Mouse (Mus musculus) liver, adult 2 months (tissue): ENCODE data around the gene Tcea2.

ENCODE experiments used
- CTCF ChIP-seq: fragments of 200-500 bp; IDR thresholded peaks from 2 replicates; pipeline ENCODE4 v1.5.1; 2011; ENCODE audit warnings: low read depth, low read length, control low read depth
- POLR2A ChIP-seq: fragments of 200-500 bp; IDR thresholded peaks from 2 replicates; pipeline ENCODE4 v1.6.1; 2011; ENCODE audit warnings: low read length, control low read depth; ENCODE audit not compliant: insufficient read depth; ENCODE audit errors: extremely low read depth

GRCm38 (mm10) chr2:181646626-181647472, 33.3 kb upstream of the Tcea2 start:
- TF ChIP-seq POLR2A (no peak), CTCF (no peak)
